Mouse (Mus musculus): Measurements from ENCODE around the gene Adcy2.

DNA sequence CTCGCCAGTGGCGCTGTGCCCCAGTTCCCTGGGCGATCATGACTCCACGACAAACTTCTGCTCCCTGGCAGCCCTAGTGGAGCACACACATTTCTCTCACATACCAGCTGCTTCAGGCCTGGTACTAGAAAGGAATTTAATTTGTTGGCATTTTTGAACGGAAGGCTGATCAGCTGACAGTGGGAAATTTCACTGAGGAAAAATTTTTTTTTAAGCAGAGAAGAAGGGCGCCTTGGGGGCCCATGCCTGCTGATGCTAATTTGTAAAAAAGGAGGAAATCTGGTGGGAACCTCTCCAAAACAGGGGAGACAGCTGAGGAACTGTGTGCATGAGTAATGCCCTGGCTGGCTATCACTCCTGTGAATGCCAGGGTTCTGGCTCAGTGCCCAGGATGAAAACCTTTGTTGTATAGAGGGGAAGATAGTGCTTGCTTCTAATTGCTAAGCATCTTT, 292.0 kb downstream of the Adcy2 start:
- TF ChIP-seq GATA1 (IDR thresholded peaks at IDR 0.05; ENCODE audit: borderline replicate concordance, low read length): no peak
- no peak for TF ChIP-seq FLI1 (IDR thresholded peaks at IDR 0.05; ENCODE audit: low read length)

Data from megakaryocyte, embryonic 14.5 days (primary cell).